In genomic region chr13:71239782-71240181, GRCm38 (mm10) we compare ENCODE assay signal across 21 mouse cellular contexts.
A peak's percentile ranks its signal among the peaks of the same experiment; 100 is the strongest.
DNase-seq lines count a peak whose midpoint lies in the region; ATAC-seq lines count a peak whose summit lies in the region.
"Had no signal": no experiment of that assay in that cellular context is flagged by ENCODE, and none has a peak within 500 bp of the region (broad histone marks: within the 10 kb centered on the region; RNA-seq: fewer than 3 reads in every experiment).

No protein-coding gene starts in this region.

- H3K9ac ChIP-seq in hindbrain, embryonic 14.5 days = no peak overlapping the region
- no peak overlapping the region for H3K9ac ChIP-seq in hindbrain, embryonic 13.5 days
- H3K9ac ChIP-seq in midbrain, embryonic 14.5 days (replicated peaks; ENCODE audit: low read length) = no peak overlapping the region
- no peak overlapping the region for H3K9ac ChIP-seq in midbrain, embryonic 16.5 days (ENCODE audit: low read depth, low read length)
- H3K9ac ChIP-seq: embryonic facial prominence, embryonic 15.5 days; heart, embryonic 12.5 days; hindbrain, embryonic 12.5 days had no signal

- peak; percentile 32 for DNase-seq in hindbrain, embryonic 14.5 days (ENCODE audit: low spot score)
- DNase-seq in midbrain, embryonic 14.5 days = peak; percentile 49
- DNase-seq in brain, adult 2 months (ENCODE audit: low read depth, low spot score) = peak; percentile 10
- no peak for DNase-seq in lung, postnatal 14 days
- DNase-seq in right cerebral cortex, adult 2 months (ENCODE audit: low spot score in 2 of 2) = no peak
- DNase-seq: adrenal gland, postnatal 10 days; cerebellum, adult 18-20 months; cerebellum, adult 9-11 months; cerebellum, postnatal 36 days; gastrocnemius, postnatal 14 days; heart, adult 2 months; heart, postnatal 36 days had no signal

- H3K9me3 ChIP-seq in hindbrain, embryonic 14.5 days (ENCODE audit: control insufficient read depth, low read length) = no peaks in the 10 kb centered on the region
- H3K9me3 ChIP-seq in hindbrain, embryonic 13.5 days = no peaks in the 10 kb centered on the region
- H3K9me3 ChIP-seq in midbrain, embryonic 14.5 days (ENCODE audit: control insufficient read depth, low read length) = no peaks in the 10 kb centered on the region
- no peaks in the 10 kb centered on the region for H3K9me3 ChIP-seq in midbrain, embryonic 16.5 days (replicated peaks; ENCODE audit: control insufficient read depth, low read length, poor library complexity, severe bottlenecking)
- H3K9me3 ChIP-seq: embryonic facial prominence, embryonic 15.5 days; heart, embryonic 12.5 days; hindbrain, embryonic 12.5 days had no signal

- no peak overlapping the region for H3K4me2 ChIP-seq in hindbrain, embryonic 14.5 days (replicated peaks)
- H3K4me2 ChIP-seq in hindbrain, embryonic 13.5 days = no peak overlapping the region
- H3K4me2 ChIP-seq in midbrain, embryonic 14.5 days (ENCODE audit: low read length) = no peak overlapping the region
- no peak overlapping the region for H3K4me2 ChIP-seq in midbrain, embryonic 16.5 days (ENCODE audit: low read length)
- H3K4me2 ChIP-seq: embryonic facial prominence, embryonic 15.5 days; heart, embryonic 12.5 days; hindbrain, embryonic 12.5 days had no signal

- H3K27me3 ChIP-seq in hindbrain, embryonic 14.5 days (ENCODE audit: control insufficient read depth, insufficient read depth, low read length) = no peaks in the 10 kb centered on the region
- H3K27me3 ChIP-seq in hindbrain, embryonic 13.5 days = 0 out of 2 replicates have a peak, but pooled peaks cover 4% of the 10 kb centered on the region
- H3K27me3 ChIP-seq in midbrain, embryonic 14.5 days (ENCODE audit: control insufficient read depth, insufficient read depth, low read length) = no peaks in the 10 kb centered on the region; the same call in 1 of the 2 replicates
- no peaks in the 10 kb centered on the region for H3K27me3 ChIP-seq in midbrain, embryonic 16.5 days (ENCODE audit: control insufficient read depth, insufficient read depth, low read depth, low read length)
- H3K27me3 ChIP-seq: heart, embryonic 12.5 days; hindbrain, embryonic 12.5 days had no signal

- no peak for ATAC-seq in hindbrain, embryonic 14.5 days (ENCODE audit: low FRiP score)
- no peak for ATAC-seq in hindbrain, embryonic 13.5 days (ENCODE audit: low FRiP score)
- no peak for ATAC-seq in midbrain, embryonic 14.5 days (ENCODE audit: low FRiP score, low TSS enrichment)
- ATAC-seq in midbrain, embryonic 16.5 days = no peak
- ATAC-seq: forebrain, embryonic 16.5 days; intestine, embryonic 16.5 days had no signal

- WGBS in hindbrain, embryonic 14.5 days = 72% methylated on average over 4 of the region's 4 CpGs
- 65% methylated on average over 4 of the region's 4 CpGs for WGBS in hindbrain, embryonic 13.5 days
- WGBS in midbrain, embryonic 14.5 days = 73% methylated on average over 4 of the region's 4 CpGs
- WGBS in midbrain, embryonic 16.5 days = 73% methylated on average over 4 of the region's 4 CpGs

- no peak overlapping the region for H3K4me3 ChIP-seq in hindbrain, embryonic 14.5 days (replicated peaks; ENCODE audit: low read length)
- H3K4me3 ChIP-seq in hindbrain, embryonic 13.5 days = no peak overlapping the region
- no peak overlapping the region for H3K4me3 ChIP-seq in midbrain, embryonic 14.5 days (replicated peaks; ENCODE audit: low read depth, low read length)
- H3K4me3 ChIP-seq in midbrain, embryonic 16.5 days (ENCODE audit: low read depth, low read length) = no peak overlapping the region
- H3K4me3 ChIP-seq: embryonic facial prominence, embryonic 15.5 days; erythroblast, embryonic 14.5 days; heart, adult 2 months; heart, embryonic 12.5 days; hindbrain, embryonic 12.5 days had no signal

- no peak overlapping the region for H3K27ac ChIP-seq in hindbrain, embryonic 14.5 days
- H3K27ac ChIP-seq in hindbrain, embryonic 13.5 days = no peak overlapping the region
- H3K27ac ChIP-seq in midbrain, embryonic 14.5 days (replicated peaks; ENCODE audit: low read depth, low read length) = no peak overlapping the region
- no peak overlapping the region for H3K27ac ChIP-seq in midbrain, embryonic 16.5 days (ENCODE audit: low read length)
- H3K27ac ChIP-seq: embryonic facial prominence, embryonic 15.5 days; heart, adult 2 months; hindbrain, embryonic 12.5 days had no signal

- no peaks in the 10 kb centered on the region for H3K4me1 ChIP-seq in hindbrain, embryonic 14.5 days (replicated peaks; ENCODE audit: control insufficient read depth, insufficient read depth, low read length)
- no peaks in the 10 kb centered on the region for H3K4me1 ChIP-seq in hindbrain, embryonic 13.5 days (replicated peaks)
- H3K4me1 ChIP-seq in midbrain, embryonic 14.5 days (ENCODE audit: control insufficient read depth, insufficient read depth, low read length) = no peaks in the 10 kb centered on the region
- H3K4me1 ChIP-seq in midbrain, embryonic 16.5 days (ENCODE audit: control insufficient read depth, insufficient read depth, low read length) = no peaks in the 10 kb centered on the region
- H3K4me1 ChIP-seq: embryonic facial prominence, embryonic 15.5 days; heart, embryonic 12.5 days; hindbrain, embryonic 12.5 days had no signal

- no peaks in the 10 kb centered on the region for H3K36me3 ChIP-seq in hindbrain, embryonic 14.5 days (replicated peaks; ENCODE audit: control insufficient read depth, insufficient read depth)
- no peaks in the 10 kb centered on the region for H3K36me3 ChIP-seq in hindbrain, embryonic 13.5 days
- no peaks in the 10 kb centered on the region for H3K36me3 ChIP-seq in midbrain, embryonic 14.5 days (ENCODE audit: control insufficient read depth, insufficient read depth, low read length)
- no peaks in the 10 kb centered on the region for H3K36me3 ChIP-seq in midbrain, embryonic 16.5 days (ENCODE audit: control insufficient read depth, insufficient read depth, low read length)
- H3K36me3 ChIP-seq: embryonic facial prominence, embryonic 15.5 days; G1E; heart, embryonic 12.5 days; hindbrain, embryonic 12.5 days had no signal

Comparison
In these comparisons a context has a peak if more than half of its experiments do, and no peak if none do; other contexts are left out.
1. DNase-seq: peak in hindbrain, embryonic 14.5 days (single experiment), midbrain, embryonic 14.5 days (single experiment) and brain, adult 2 months (single experiment); none in lung, postnatal 14 days (single experiment) and right cerebral cortex, adult 2 months (0 of 2).